In genomic region chr2:163820607-163821006, GRCm38 (mm10) we compare ENCODE assay signal across 9 mouse cellular contexts. TPM values are rescaled to one million over a fixed set of nuclear protein-coding genes. Genes with fewer than 3 reads are reported as not detected.
A peak's percentile ranks its signal among the peaks of the same experiment; 100 is the strongest.
DNase-seq lines count a peak whose midpoint lies in the region; ATAC-seq and TF ChIP-seq lines count a peak whose summit lies in the region.
"Had no signal": no experiment of that assay in that cellular context is flagged by ENCODE, and none has a peak within 500 bp of the region (broad histone marks: within the 10 kb centered on the region; RNA-seq: fewer than 3 reads in every experiment).

Gene Ccn5 (plus strand): TSS chr2:163820861.

- H3K27ac ChIP-seq in heart, adult 2 months, result no peak within 1 kb of the TSS
- no peak within 1 kb of the TSS for H3K27ac ChIP-seq in heart, embryonic 12.5 days (ENCODE audit: poor library complexity, severe bottlenecking)
- no peak within 1 kb of the TSS for H3K27ac ChIP-seq in bone marrow, adult 2 months (ENCODE audit: control insufficient read depth, insufficient read depth, low read depth, low read length, poor library complexity)
- no peak within 1 kb of the TSS for H3K27ac ChIP-seq in forebrain, embryonic 15.5 days (replicated peaks)
- H3K27ac ChIP-seq in liver, embryonic 11.5 days (ENCODE audit: low read depth, low read length), result no peak within 1 kb of the TSS

- H3K27me3 ChIP-seq in heart, adult 2 months (ENCODE audit: control insufficient read depth, insufficient read depth, low read length), result no peaks in the 10 kb centered on the region
- H3K27me3 ChIP-seq in heart, embryonic 12.5 days (replicated peaks), result peaks cover 20% of the 10 kb centered on the region
- H3K27me3 ChIP-seq in forebrain, embryonic 15.5 days, result no peaks in the 10 kb centered on the region
- no peaks in the 10 kb centered on the region for H3K27me3 ChIP-seq in liver, embryonic 11.5 days (replicated peaks; ENCODE audit: control insufficient read depth, insufficient read depth, low read length)

- intact Hi-C loops in heart, adult 2 months (cut with DNase I), result loop anchor here (1.0 to 10.0 kb wide), 3 partner anchors 20 to 286 kb away; no protein-coding TSS in a partner anchor

- H3K4me3 ChIP-seq in heart, adult 2 months, result no peak within 1 kb of the TSS
- H3K4me3 ChIP-seq in heart, embryonic 12.5 days, result no peak within 1 kb of the TSS
- no peak within 1 kb of the TSS for H3K4me3 ChIP-seq in bone marrow, adult 2 months (replicated peaks; ENCODE audit: control insufficient read depth, low read depth, low read length)
- H3K4me3 ChIP-seq in forebrain, embryonic 15.5 days, result no peak within 1 kb of the TSS
- H3K4me3 ChIP-seq in liver, embryonic 11.5 days (ENCODE audit: low read depth, low read length), result no peak within 1 kb of the TSS

- H3K36me3 ChIP-seq in heart, adult 2 months (ENCODE audit: control insufficient read depth, insufficient read depth, low read length), result no peaks in the 10 kb centered on the region
- H3K36me3 ChIP-seq in heart, embryonic 12.5 days, result no peaks in the 10 kb centered on the region
- H3K36me3 ChIP-seq in forebrain, embryonic 15.5 days, result no peaks in the 10 kb centered on the region
- H3K36me3 ChIP-seq in liver, embryonic 11.5 days (ENCODE audit: control insufficient read depth, insufficient read depth, low read length), result no peaks in the 10 kb centered on the region

- TF ChIP-seq POLR2A in heart, adult 2 months (IDR thresholded peaks at IDR 0.05; ENCODE audit: insufficient read depth, low read depth, low read length), result no peak
- no peak for TF ChIP-seq POLR2A in bone marrow, adult 2 months (IDR thresholded peaks at IDR 0.05; ENCODE audit: borderline replicate concordance, control insufficient read depth, low read depth, low read length)

- no peak within 1 kb of the TSS for H3K9ac ChIP-seq in heart, adult 2 months (ENCODE audit: low read depth, low read length)
- no peak within 1 kb of the TSS for H3K9ac ChIP-seq in heart, embryonic 12.5 days
- H3K9ac ChIP-seq in forebrain, embryonic 15.5 days (replicated peaks), result no peak within 1 kb of the TSS
- no peak within 1 kb of the TSS for H3K9ac ChIP-seq in liver, embryonic 11.5 days (ENCODE audit: low read depth, low read length)

- no peak for ATAC-seq in heart, embryonic 12.5 days (ENCODE audit: insufficient number of reproducible peaks, low FRiP score)
- ATAC-seq in monocyte, adult 5-6 weeks (replicated peaks; ENCODE audit: insufficient number of reproducible peaks, low FRiP score, low TSS enrichment, poor library complexity, severe bottlenecking), result no peak
- no peak for ATAC-seq in forebrain, embryonic 15.5 days (replicated peaks)
- no peak for ATAC-seq in liver, embryonic 11.5 days (replicated peaks; ENCODE audit: low FRiP score)

- H3K9me3 ChIP-seq in heart, embryonic 12.5 days (replicated peaks), result no peaks in the 10 kb centered on the region
- H3K9me3 ChIP-seq in forebrain, embryonic 15.5 days, result no peaks in the 10 kb centered on the region
- H3K9me3 ChIP-seq in liver, embryonic 11.5 days (ENCODE audit: control insufficient read depth, low read length), result no peaks in the 10 kb centered on the region

- no peaks in the 10 kb centered on the region for H3K79me2 ChIP-seq in heart, adult 2 months (replicated peaks; ENCODE audit: control insufficient read depth, insufficient read depth, low read length)

- no peak for TF ChIP-seq CTCF in heart, adult 2 months (IDR thresholded peaks at IDR 0.05)
- TF ChIP-seq CTCF in bone marrow, adult 2 months (IDR thresholded peaks at IDR 0.05; ENCODE audit: control insufficient read depth, insufficient read depth, low read length), result no peak

- DNase-seq in heart, adult 2 months, result peak; percentile 82 to 88
- DNase-seq in gastrocnemius, postnatal 4 days (ENCODE audit: low spot score in 2 of 2), result peak; percentile 53 to 81
- DNase-seq in lung, postnatal 4 days, result peak; percentile 50 to 72
- no peak for DNase-seq in liver, embryonic 11.5 days (ENCODE audit: low spot score)

- peaks cover 2% of the 10 kb centered on the region; the same call in 1 of the 2 replicates for H3K4me1 ChIP-seq in heart, adult 2 months (ENCODE audit: control insufficient read depth, insufficient read depth, low read length)
- H3K4me1 ChIP-seq in heart, embryonic 12.5 days (replicated peaks), result no peaks in the 10 kb centered on the region
- H3K4me1 ChIP-seq in bone marrow, adult 2 months (ENCODE audit: control insufficient read depth, insufficient read depth, low read length), result no peaks in the 10 kb centered on the region; the same call in 1 of the 2 replicates
- H3K4me1 ChIP-seq in forebrain, embryonic 15.5 days, result no peaks in the 10 kb centered on the region
- no peaks in the 10 kb centered on the region for H3K4me1 ChIP-seq in liver, embryonic 11.5 days (replicated peaks; ENCODE audit: control insufficient read depth, insufficient read depth, low read length)

- H3K4me2 ChIP-seq in heart, embryonic 12.5 days, result no peak within 1 kb of the TSS
- no peak within 1 kb of the TSS for H3K4me2 ChIP-seq in forebrain, embryonic 15.5 days (replicated peaks)
- H3K4me2 ChIP-seq in liver, embryonic 11.5 days, result no peak within 1 kb of the TSS

- WGBS in heart, adult 2 months, result 23% methylated on average over 4 of the region's 4 CpGs
- 63% methylated on average over 4 of the region's 4 CpGs for WGBS in heart, embryonic 12.5 days
- 6% methylated on average over 4 of the region's 4 CpGs for WGBS in bone marrow, adult 2 months
- 81% methylated on average over 4 of the region's 4 CpGs for WGBS in forebrain, embryonic 15.5 days
- WGBS in liver, embryonic 11.5 days, result 71% methylated on average over 4 of the region's 4 CpGs

- no peak for TF ChIP-seq EP300 in heart, adult 2 months (IDR thresholded peaks at IDR 0.05; ENCODE audit: insufficient read depth, low read depth, low read length)

RNA-seq across cellular contexts. Expression of gene Ccn5, which starts in this region (rescaled TPM):
- total RNA-seq in heart, adult 2 months (2021), result 1 to 10 TPM; 1.3 to 2.6 TPM
- 11.6 and 18.4 TPM in 2 replicates for polyA plus RNA-seq in heart, adult 2 months (2012; rRNA removed)
- polyA plus RNA-seq in heart, embryonic 12.5 days (2016; fragmentation: Nextera tagmentation; extraction: Ambion mirVana), result 0.14 and 0.26 TPM in 2 replicates
- 3.1 and 12.3 TPM in 2 replicates for polyA plus RNA-seq in bone marrow, adult 2 months (2011; ENCODE audit: insufficient read depth, insufficient read length, low replicate concordance, missing spikeins)
- total RNA-seq in gastrocnemius, postnatal 4 days (2021), result under 1 TPM; 0.91 to 0.93 TPM
- total RNA-seq in monocyte, adult 5-6 weeks (2017), result not detected in 3 replicates
- polyA plus RNA-seq in forebrain, embryonic 15.5 days (2015; fragmentation: Nextera tagmentation; extraction: Ambion mirVana), result 0.14 and 0.25 TPM in 2 replicates
- not detected in 2 replicates for polyA plus RNA-seq in liver, embryonic 11.5 days (2014; fragmentation: Nextera tagmentation; extraction: Ambion mirVana)
- polyA plus RNA-seq: embryonic facial prominence, embryonic 11.5 days had no signal

Comparison
In these comparisons a context has a peak if more than half of its experiments do, and no peak if none do; other contexts are left out.
1. Peak in DNase-seq in gastrocnemius, postnatal 4 days; RNA of the gene not detected or under 1 TPM.